Mouse (Mus musculus) hindbrain, embryonic 16.5 days (tissue): Measurements from ENCODE around the gene Stk16. TPM values are rescaled to one million over a fixed set of nuclear protein-coding genes. Genes with fewer than 3 reads are reported as not detected.

Source experiments
- ATAC-seq: fragments of 200-750 bp; cut with Nextera tagmentation; 2 replicates; pipeline ENCODE4 v1.8.0; 2017; ENCODE audit warnings: moderate TSS enrichment, moderate library complexity
- H3K27ac ChIP-seq: fragments of 300-500 bp; sonication (generic); 2 replicates; pipeline ENCODE4 v1.5.1; 2014; ENCODE audit warnings: low read depth, mild to moderate bottlenecking, control low read depth, low read length, moderate library complexity
- H3K27me3 ChIP-seq: fragments of 300-500 bp; sonication (generic); replicated peaks from 2 replicates; pipeline ENCODE4 v1.6.1; 2014; ENCODE audit warnings: low read length; ENCODE audit not compliant: control insufficient read depth, insufficient read depth
- H3K36me3 ChIP-seq: fragments of 300-500 bp; sonication (generic); 2 replicates; pipeline ENCODE4 v1.6.1; 2014; ENCODE audit warnings: mild to moderate bottlenecking, low read length, moderate library complexity, mixed read lengths; ENCODE audit not compliant: control insufficient read depth, insufficient read depth
- H3K4me1 ChIP-seq: fragments of 300-500 bp; sonication (generic); 2 replicates; pipeline ENCODE4 v1.6.1; 2014; ENCODE audit warnings: low read depth, low read length; ENCODE audit not compliant: control insufficient read depth, insufficient read depth
- H3K4me2 ChIP-seq: fragments of 300-500 bp; sonication (generic); 2 replicates; pipeline ENCODE4 v1.6.1; 2014; ENCODE audit warnings: mild to moderate bottlenecking, low read length, control low read depth, moderate library complexity
- H3K4me3 ChIP-seq: fragments of 300-500 bp; sonication (generic); 2 replicates; pipeline ENCODE4 v1.5.1; 2014; ENCODE audit warnings: mild to moderate bottlenecking, low read length, control low read depth, moderate library complexity
- H3K9ac ChIP-seq: fragments of 300-500 bp; sonication (generic); 2 replicates; pipeline ENCODE4 v1.6.1; 2014; ENCODE audit warnings: low read depth, mild to moderate bottlenecking, control low read depth, low read length, moderate library complexity
- H3K9me3 ChIP-seq: fragments of 300-500 bp; sonication (generic); 2 replicates; pipeline ENCODE4 v1.6.1; 2014; ENCODE audit warnings: mild to moderate bottlenecking, low read length, moderate library complexity; ENCODE audit not compliant: control insufficient read depth
- WGBS: fragments of 180-500 bp; shearing (Covaris S2); extraction: QIAGEN DNeasy Blood & Tissue Kit; methylation state at CpG from one replicate; pipeline ENCODE4 v1.1.7; 2014; 5-methylcytosine and 5-hydroxymethylcytosine counted together
- polyA plus RNA-seq: library from polyadenylated mRNA; unstranded; fragments of >200 nt; fragmentation: Nextera tagmentation; extraction: Ambion mirVana; gene quantifications from 2 replicates; pipeline ENCODE4 v1.2.1, GENCODE M21; 2015

Gene Stk16
- polyA plus RNA-seq, 1 experiment from 2014 or later, result 144 TPM

DNA sequence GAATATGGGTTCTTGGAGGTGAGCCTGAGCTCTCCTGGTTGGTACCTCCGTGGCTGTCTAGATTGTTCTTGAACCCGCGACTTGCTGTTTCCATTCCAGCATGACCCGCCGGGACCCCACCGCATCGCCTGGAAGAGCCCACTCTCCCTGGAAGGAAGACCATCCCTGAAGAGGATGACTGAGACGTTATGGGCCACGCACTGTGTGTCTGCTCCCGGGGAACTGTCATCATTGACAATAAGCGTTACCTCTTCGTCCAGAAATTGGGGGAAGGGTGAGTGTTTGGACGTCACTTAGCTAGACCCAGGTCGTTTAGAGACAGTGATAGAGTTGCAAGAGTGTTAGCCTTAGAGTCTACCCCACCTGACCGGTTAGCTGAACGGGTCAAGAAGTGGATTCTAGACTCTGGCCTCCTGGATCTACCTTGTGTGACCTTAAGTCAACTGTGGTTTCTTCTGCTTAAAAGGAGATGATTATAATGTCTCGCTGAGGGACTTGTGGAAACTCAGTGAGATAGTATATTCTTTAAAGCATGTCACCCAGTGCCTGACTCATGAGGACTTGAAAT is 587 bp downstream of the Stk16 start:
- peaks cover 21% of the 10 kb centered on the region for H3K36me3 ChIP-seq
- H3K27me3 ChIP-seq, result no peaks in the 10 kb centered on the region; the same call in 1 of the 2 replicates
- ATAC-seq, result peak; percentile 21
- H3K4me1 ChIP-seq, result peaks cover 31% of the 10 kb centered on the region
- H3K27ac ChIP-seq, result no peak overlapping the region
- H3K4me3 ChIP-seq, result peak overlapping the region; percentile 59
- H3K9me3 ChIP-seq, result no peaks in the 10 kb centered on the region
- peak overlapping the region; percentile 93 for H3K4me2 ChIP-seq
- WGBS, result 11% methylated on average over 17 of the region's 17 CpGs
- peak overlapping the region; percentile 80 for H3K9ac ChIP-seq

DNA sequence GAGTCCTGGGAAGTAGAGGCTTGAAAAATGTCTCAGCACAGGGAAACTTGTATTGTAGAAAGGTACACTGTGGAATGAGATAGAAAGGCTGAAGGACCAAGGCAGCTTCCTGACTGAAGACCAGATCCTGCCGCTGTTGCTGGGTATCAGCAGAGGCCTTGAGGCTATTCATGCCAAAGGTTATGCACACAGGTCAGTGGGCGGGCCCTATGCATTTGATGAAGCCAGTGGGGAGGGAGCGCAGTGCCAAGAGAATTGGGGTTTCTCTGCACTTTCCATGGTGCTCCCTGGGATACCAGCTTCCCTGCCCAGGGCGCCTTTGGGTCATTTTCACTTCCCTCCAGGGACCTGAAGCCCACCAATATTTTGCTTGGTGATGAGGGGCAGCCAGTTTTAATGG is 1.9 kb downstream of the Stk16 start:
- H3K4me2 ChIP-seq, result no peak overlapping the region
- no peak overlapping the region for H3K27ac ChIP-seq
- ATAC-seq, result no peak
- peaks cover 7% of the 10 kb centered on the region for H3K27me3 ChIP-seq
- H3K36me3 ChIP-seq, result peaks cover 21% of the 10 kb centered on the region
- 88% methylated on average over 4 of the region's 4 CpGs for WGBS
- H3K9ac ChIP-seq, result no peak overlapping the region
- H3K4me1 ChIP-seq, result peaks cover 31% of the 10 kb centered on the region
- H3K4me3 ChIP-seq, result no peak overlapping the region
- no peaks in the 10 kb centered on the region for H3K9me3 ChIP-seq

DNA sequence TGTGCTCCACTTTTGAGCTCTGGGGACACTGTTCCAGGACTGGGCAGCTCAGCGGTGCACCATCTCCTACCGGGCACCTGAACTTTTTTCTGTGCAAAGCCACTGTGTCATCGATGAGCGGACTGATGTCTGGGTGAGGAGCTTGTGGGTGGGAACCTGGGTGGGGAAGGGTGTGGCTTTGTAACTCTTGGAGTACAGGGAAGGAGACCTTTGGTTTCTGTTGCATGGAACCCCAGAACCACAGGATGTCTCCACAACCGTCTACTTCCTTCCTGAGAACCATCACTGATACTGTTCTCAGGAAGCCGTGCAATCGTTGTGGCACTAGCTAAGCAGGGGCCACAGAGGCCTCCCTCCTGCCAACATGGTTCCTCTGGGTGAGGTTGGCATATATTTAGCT is 2.5 kb downstream of the Stk16 start:
- no peak for ATAC-seq
- 92% methylated on average over 7 of the region's 7 CpGs for WGBS
- Histone ChIP-seq H3K4me2 (no peak overlapping the region), H3K9me3 (no peaks in the 10 kb centered on the region), H3K36me3 (peaks cover 21% of the 10 kb centered on the region), H3K27ac (no peak overlapping the region), H3K9ac (no peak overlapping the region), H3K4me1 (peaks cover 32% of the 10 kb centered on the region), H3K4me3 (no peak overlapping the region), H3K27me3 (peaks cover 7% of the 10 kb centered on the region)

DNA sequence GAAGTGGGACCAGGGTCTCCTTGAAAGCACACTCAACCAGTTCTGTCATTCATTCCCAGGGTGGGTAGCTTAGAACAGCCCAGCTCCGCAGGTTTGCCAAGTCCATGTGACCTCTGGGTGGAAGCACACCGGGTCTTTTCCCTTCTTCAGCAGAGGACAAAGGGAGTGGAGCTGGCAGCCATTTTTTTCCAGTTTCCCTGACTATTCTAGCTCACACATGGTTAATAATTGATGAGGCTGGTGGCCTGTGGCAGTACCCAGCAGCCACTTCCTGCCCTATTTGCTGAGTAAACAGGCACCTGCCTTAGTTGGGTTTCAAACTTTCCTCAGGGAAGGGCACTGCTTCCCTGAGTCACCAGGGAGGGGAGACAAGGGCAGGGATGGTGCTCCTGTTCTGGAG is 3.8 kb downstream of the Stk16 start:
- Histone ChIP-seq H3K9ac (no peak overlapping the region), H3K9me3 (no peaks in the 10 kb centered on the region), H3K27me3 (peaks cover 7% of the 10 kb centered on the region), H3K4me2 (no peak overlapping the region), H3K36me3 (peaks cover 21% of the 10 kb centered on the region), H3K4me3 (no peak overlapping the region), H3K4me1 (peaks cover 33% of the 10 kb centered on the region), H3K27ac (no peak overlapping the region; the same call in 1 of the 2 replicates)
- WGBS, result 73% methylated on average over 2 of the region's 2 CpGs
- no peak for ATAC-seq

DNA sequence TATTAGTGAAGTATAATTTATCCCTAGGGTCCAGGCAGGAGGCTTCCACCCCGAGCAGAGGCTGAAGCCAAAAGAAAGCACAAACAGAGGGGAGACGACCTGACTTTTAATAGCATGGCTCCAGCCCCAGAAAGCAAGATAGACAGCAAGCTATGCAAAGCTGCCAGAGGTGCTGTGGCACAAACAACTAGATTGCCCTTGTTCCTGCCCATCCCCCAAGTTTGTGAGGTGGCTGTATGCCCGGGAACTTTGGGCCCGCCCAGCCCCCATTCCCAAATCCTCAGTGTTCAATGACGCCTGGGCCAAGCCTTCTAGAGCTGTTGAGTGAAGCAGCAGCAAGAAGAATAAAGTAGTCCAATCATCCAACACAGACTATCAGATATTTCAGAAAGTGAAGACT is 4.2 kb downstream of the Stk16 start:
- Histone ChIP-seq H3K4me1 (peaks cover 30% of the 10 kb centered on the region), H3K27me3 (peaks cover 7% of the 10 kb centered on the region), H3K9ac (no peak overlapping the region), H3K27ac (no peak overlapping the region), H3K36me3 (peaks cover 21% of the 10 kb centered on the region), H3K4me3 (no peak overlapping the region), H3K9me3 (no peaks in the 10 kb centered on the region), H3K4me2 (no peak overlapping the region)
- WGBS, result 68% methylated on average over 5 of the region's 5 CpGs
- no peak for ATAC-seq

DNA sequence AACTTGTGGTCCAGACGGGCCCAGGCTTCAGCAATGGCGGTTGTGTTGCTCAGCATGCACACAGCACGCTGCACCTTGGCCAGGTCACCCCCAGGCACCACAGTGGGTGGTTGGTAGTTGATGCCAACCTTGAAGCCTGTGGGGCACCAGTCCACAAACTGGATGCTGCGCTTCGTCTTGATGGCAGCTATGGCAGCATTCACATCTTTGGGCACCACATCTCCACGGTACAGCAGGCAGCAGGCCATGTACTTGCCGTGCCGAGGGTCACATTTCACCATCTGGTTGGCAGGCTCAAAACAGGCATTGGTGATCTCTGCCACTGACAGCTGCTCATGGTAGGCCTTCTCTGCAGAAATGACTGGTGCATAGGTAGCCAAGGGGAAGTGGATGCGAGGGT is 5.1 kb downstream of the Stk16 start:
- H3K27ac ChIP-seq, result no peak overlapping the region
- peaks cover 13% of the 10 kb centered on the region for H3K27me3 ChIP-seq
- H3K4me2 ChIP-seq, result no peak overlapping the region
- 92% methylated on average over 9 of the region's 9 CpGs for WGBS
- peaks cover 21% of the 10 kb centered on the region for H3K36me3 ChIP-seq
- no peak overlapping the region for H3K4me3 ChIP-seq
- H3K9me3 ChIP-seq, result no peaks in the 10 kb centered on the region
- peaks cover 25% of the 10 kb centered on the region for H3K4me1 ChIP-seq
- H3K9ac ChIP-seq, result no peak overlapping the region
- ATAC-seq, result no peak

DNA sequence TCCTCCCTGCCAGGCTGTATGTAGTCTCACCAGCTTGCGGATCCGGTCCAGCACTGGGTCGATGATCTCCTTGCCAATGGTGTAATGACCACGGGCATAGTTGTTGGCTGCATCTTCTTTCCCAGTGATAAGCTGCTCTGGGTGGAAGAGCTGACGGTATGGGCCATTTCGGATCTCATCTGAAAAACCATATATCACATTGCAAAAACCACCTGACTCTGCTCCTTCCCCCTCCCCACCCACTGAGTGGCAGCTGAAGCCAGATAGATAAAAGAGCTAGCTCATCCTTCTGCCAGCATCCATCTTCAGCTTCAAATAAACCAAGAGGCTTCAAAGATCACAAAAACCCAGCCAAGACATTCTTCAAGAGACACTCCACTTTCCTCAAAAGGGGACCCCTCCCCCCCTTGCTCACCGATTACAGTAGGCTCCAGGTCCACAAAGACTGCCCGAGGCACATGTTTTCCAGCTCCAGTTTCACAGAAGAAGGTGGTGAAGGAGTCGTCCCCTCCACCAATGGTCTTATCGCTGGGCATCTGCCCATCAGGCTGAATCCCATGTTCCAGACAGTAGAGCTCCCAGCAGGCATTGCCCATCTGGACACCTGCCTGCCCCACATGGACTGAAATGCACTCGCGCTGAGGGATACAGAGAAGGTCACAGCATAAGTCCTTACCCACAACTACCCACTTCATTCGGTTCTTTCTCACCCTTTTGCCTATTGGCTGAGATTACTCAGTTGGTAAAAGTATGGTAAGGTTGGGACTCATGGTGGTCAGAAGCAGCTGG is 6.4 kb downstream of the Stk16 start:
- Histone ChIP-seq H3K36me3 (peaks cover 21% of the 10 kb centered on the region), H3K4me3 (no peak overlapping the region), H3K4me2 (no peak overlapping the region; the same call in 1 of the 2 replicates), H3K4me1 (peaks cover 17% of the 10 kb centered on the region), H3K27me3 (peaks cover 16% of the 10 kb centered on the region), H3K9ac (no peak overlapping the region), H3K27ac (no peak overlapping the region), H3K9me3 (no peaks in the 10 kb centered on the region)
- WGBS, result 81% methylated on average over 13 of the region's 13 CpGs
- ATAC-seq, result no peak

DNA sequence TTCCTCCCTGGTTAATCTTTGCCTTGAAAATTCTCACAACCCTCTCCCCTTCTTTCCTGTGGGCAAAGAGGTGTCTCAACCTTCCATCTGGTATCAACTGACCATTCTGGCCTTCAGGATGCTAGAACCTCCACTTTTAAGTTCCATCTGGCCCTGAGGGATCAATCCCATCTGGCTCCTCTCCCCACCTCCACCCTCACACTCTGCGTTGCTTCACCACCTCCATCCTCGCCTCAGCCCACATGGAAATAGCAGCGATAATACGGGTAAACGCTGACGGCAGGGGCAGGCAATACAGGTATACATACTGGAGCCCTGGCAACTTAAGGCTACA is 7.2 kb downstream of the Stk16 start:
- Histone ChIP-seq H3K27me3 (peaks cover 16% of the 10 kb centered on the region), H3K27ac (no peak overlapping the region), H3K36me3 (peaks cover 19% of the 10 kb centered on the region), H3K4me2 (peak overlapping the region; percentile 89), H3K9me3 (no peaks in the 10 kb centered on the region), H3K9ac (no peak overlapping the region; the same call in 1 of the 2 replicates), H3K4me3 (peak overlapping the region; percentile 56), H3K4me1 (peaks cover 10% of the 10 kb centered on the region)
- 6% methylated on average over 6 of the region's 6 CpGs for WGBS
- no peak for ATAC-seq

DNA sequence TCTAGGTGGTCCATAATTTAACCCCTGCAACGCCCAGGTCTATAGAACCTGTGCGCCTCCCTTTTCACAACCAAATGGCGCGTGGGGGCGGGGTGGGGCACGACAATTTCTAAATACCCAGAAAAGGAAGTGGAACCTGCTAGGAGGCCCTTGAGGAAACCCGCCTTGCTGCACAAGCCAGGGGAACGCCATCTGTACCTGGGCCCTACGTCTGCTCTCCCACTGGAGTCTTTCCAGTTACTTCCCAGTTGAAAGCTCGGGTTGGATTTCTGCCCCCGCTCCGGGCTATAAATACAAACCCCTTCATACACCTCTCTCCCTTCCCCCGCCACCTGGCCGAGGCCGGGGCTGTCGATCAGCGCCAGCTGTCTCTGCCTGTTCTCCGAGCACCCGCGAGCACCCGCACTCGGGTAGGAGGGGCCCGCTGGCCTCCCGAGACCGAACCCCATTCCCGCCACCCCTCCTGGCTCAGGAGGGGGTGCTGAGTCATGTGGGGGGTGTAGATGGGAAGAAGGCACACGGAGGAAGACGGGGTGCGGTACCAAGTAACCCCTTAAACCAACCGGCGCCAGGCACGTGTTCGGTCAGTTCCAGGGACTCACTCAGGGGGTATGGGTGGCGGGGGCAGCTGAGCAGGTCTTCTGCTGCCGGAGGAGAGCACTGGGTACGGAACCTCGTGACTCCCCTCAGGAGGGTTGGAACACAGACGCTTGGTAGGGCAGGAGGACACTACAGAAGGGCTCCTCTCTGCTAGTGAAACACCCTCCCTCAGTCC is 7.8 kb downstream of the Stk16 start:
- ATAC-seq, result peak; percentile 48
- Histone ChIP-seq H3K27ac (no peak overlapping the region), H3K4me1 (peaks cover 9% of the 10 kb centered on the region), H3K9me3 (no peaks in the 10 kb centered on the region), H3K36me3 (peaks cover 13% of the 10 kb centered on the region), H3K9ac (peak overlapping the region; percentile 66), H3K27me3 (peaks cover 16% of the 10 kb centered on the region), H3K4me3 (peak overlapping the region; percentile 56), H3K4me2 (peak overlapping the region; percentile 89)
- 4% methylated on average over 36 of the region's 38 CpGs for WGBS
